Mouse (Mus musculus) bone marrow macrophage, adult 2 months (primary cell): Measurements from ENCODE around the gene Gm10358. TPM values are rescaled to one million over a fixed set of nuclear protein-coding genes. Genes with fewer than 3 reads are reported as not detected.
"Not testable (repeated sequence)": the region's sequence is repeated elsewhere in the genome, so short reads cannot be mapped to it uniquely, and the experiment has no call there.

ENCODE experiments used
- H3K27ac ChIP-seq: 2 replicates; pipeline ENCODE4 v1.5.1; 2012; ENCODE audit warnings: low read depth, low read length; ENCODE audit not compliant: insufficient read depth
- H3K4me1 ChIP-seq: 2 replicates; pipeline ENCODE4 v1.6.1; 2012; ENCODE audit warnings: low read length; ENCODE audit not compliant: control insufficient read depth, insufficient read depth
- H3K4me3 ChIP-seq: 2 replicates; pipeline ENCODE4 v1.5.1; 2012; ENCODE audit warnings: mild to moderate bottlenecking, low read length, moderate library complexity; ENCODE audit not compliant: insufficient read depth
- CTCF ChIP-seq: IDR thresholded peaks from 2 replicates; pipeline ENCODE4 v1.5.1; 2012; ENCODE audit warnings: low read depth, mild to moderate bottlenecking, low read length, moderate library complexity
- POLR2A ChIP-seq: IDR thresholded peaks from 2 replicates; pipeline ENCODE4 v1.6.1; 2012; ENCODE audit warnings: mild to moderate bottlenecking, low read depth, low read length, borderline replicate concordance
- polyA plus RNA-seq: library from polyadenylated mRNA; stranded (reverse); fragments of >200 nt; gene quantifications from 2 replicates; pipeline ENCODE4 v1.2.4, GENCODE M21; 2012; ENCODE audit not compliant: missing spikeins, insufficient read depth, insufficient read length

The Gm10358 gene
- not detected in 2 replicates for polyA plus RNA-seq

DNA sequence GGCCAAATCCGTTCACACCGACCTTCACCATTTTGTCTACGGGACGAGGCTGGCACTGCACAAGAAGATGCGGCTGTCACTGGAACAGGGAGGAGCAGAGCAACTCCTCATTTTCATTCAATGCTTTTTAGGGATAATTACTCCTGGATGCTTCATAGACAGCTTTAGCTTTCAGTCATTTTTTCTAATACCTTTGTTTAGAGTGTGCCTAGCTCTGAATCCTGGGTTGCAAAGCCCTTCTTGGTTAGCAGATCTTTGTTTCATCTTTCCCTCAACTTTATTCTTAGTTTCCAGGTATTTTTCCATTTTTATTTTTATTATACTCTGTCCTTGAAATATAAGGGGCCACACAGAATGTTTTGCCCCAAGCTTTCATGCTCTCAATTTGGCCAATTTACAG lies at the start of gene Gm10358:
Gene Gm10358, minus strand, starts transcription at position 101 of the 400 bp plus-strand sequence.
- H3K27ac ChIP-seq, result no peak within 1 kb of the TSS
- TF ChIP-seq POLR2A (no peak), CTCF (no peak)
- no peaks in the 10 kb centered on the region for H3K4me1 ChIP-seq
- H3K4me3 ChIP-seq, result no peak within 1 kb of the TSS

DNA sequence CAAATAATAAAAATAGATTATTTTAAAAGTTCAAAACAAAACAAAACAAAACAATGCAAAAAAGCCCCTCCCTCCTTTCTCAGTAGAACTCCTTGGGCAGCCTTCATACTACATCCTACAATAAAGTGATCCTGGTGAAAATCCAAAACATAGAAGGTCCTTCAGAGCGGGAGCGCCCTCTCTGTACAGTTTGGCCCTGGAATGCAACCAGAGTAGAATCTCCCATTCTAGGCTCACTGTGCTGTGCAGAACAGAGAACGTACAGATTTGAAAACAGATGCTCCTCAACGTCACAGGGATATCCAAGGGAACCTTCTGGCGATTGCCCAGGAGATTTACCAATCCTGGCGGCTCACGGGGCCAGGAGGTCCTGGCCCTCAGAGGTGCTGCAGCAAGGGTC lies 42.0 kb upstream of the Gm10358 start, which contains the start of gene Iqcm:
Gene Iqcm, plus strand, starts transcription at position 301 of the 400 bp plus-strand sequence.
- Histone ChIP-seq H3K4me3 (no peak within 1 kb of the TSS), H3K27ac (no peak within 1 kb of the TSS), H3K4me1 (no peaks in the 10 kb centered on the region)
- TF ChIP-seq POLR2A, result no peak
- no peak for TF ChIP-seq CTCF

DNA sequence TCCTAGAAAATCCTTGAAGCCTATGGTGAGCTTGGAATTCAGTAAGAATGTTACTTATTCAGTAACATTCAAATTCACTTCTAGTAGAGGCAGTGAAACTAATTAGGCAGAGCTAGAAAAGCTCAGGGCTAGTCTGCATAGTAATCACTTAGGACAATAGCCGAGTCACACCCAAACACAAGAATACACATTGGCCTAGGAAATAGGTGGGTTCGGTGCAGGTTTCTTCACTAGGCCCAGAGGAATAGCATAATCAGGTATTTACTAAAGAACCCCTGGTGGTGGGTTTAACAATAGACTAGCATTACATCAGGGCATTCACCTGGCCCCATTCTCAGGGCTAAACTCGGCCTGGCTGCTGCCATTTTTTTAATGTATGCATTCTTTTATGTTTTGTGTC lies 9.3 kb upstream of the Gm10358 start:
- not testable (repeated sequence) for H3K27ac ChIP-seq, H3K4me1 ChIP-seq, H3K4me3 ChIP-seq

DNA sequence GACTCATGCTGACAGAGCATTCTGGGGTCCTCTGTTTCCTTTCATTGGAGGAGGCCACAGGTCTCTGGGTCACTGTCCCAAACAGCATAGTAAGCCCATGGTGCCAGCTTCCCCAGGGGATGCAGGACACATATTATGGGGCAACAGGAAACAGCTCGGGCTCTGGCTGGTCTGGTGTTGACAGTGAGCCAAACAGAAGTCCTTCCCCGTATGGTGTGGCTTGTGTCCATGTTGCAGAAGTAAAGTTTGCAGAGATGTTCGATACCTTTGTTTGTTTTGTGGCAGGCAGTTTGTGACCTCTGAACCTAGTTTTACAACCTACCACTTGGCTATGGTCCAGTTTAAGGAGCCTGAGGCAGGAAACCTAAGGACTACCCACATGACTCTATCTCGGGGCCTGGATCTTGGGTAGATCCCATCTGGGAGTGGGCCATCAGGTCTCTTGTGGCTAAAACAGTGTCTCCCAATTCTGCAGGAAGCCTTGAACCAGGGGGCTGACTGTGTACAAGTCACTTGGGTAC lies 21.6 kb downstream of the Gm10358 start:
- Histone ChIP-seq H3K4me3 (no peak overlapping the region), H3K4me1 (no peaks in the 10 kb centered on the region), H3K27ac (no peak overlapping the region)
- no peak for TF ChIP-seq CTCF
- no peak for TF ChIP-seq POLR2A

DNA sequence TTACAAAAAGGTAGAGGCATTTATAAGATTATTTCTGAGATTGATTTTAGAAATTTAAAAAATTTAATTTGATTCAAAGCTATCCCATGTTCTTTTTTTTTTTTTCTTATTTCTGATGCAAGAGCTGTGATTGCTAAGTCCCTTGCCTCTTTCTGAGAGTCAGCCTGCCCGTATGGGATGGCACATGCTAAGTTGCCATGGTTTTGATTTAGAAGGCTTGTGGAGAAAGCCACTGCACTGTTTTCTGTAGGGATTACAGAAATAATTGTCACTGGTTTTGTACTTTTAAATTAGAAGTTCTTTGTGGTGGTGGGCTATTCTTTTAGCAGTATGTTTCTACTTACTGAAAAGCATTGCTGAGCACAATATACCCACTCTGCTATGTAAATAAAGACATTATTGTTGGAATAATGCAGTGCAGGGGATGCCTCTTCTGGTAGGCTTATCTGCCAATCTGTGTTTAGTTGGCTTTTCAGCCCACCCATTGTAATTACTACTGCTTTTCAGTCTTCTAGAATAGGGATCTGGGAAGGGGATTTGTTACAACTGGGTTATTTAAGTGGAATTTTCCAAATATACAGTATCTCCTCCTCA lies 30.8 kb downstream of the Gm10358 start:
- H3K4me1 ChIP-seq, result no peaks in the 10 kb centered on the region
- TF ChIP-seq CTCF (no peak), POLR2A (no peak)
- H3K27ac ChIP-seq, result no peak overlapping the region
- H3K4me3 ChIP-seq, result no peak overlapping the region

DNA sequence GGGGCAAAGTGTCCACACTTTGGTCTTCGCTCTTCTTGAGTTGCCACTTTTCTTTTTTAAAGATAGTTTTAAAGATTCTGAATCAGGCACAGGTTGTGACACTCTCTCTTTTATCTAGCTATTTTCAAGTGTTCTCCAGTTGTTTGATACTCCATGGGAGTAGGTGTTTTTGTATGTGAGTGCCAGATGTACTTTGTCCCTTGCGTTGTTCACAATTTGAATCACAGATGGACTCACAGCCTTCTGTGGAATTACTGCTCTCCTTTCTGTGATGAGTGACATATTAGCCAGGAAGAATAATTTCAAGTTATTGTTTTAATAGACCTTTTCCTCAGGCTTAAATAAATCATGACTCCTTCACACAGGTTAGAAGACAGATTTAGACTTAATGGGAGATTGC lies 34.4 kb downstream of the Gm10358 start:
- no peak for TF ChIP-seq POLR2A
- TF ChIP-seq CTCF, result no peak
- H3K4me3 ChIP-seq, result no peak overlapping the region
- no peak overlapping the region for H3K27ac ChIP-seq
- H3K4me1 ChIP-seq, result no peaks in the 10 kb centered on the region

Other genes with a start within 250 kb of the Gm10358 start
- not detected in 2 replicates for gene Rasd2, start 192.6 kb downstream of the Gm10358 start, polyA plus RNA-seq
- gene Iqcm, start 42.1 kb upstream of the Gm10358 start, polyA plus RNA-seq, result not detected in 2 replicates